Mouse (Mus musculus): ENCODE results near the gene Spg7. TPM values are rescaled to one million over a fixed set of nuclear protein-coding genes. Genes with fewer than 3 reads are reported as not detected.

Spg7 gene
- total and polyA plus RNA-seq, 3 experiments, result 20.8 to 35.2 (median 26.1) TPM

GRCm38 (mm10) chr8:123021259-123021658, 41.5 kb upstream of the Spg7 start:
- Histone ChIP-seq H3K79me2 (replicated peaks; ENCODE audit: control insufficient read depth, extremely low read depth, insufficient read depth, poor library complexity, severe bottlenecking) (peaks cover 97% of the 10 kb centered on the region), H3K36me3 (replicated peaks in 1 of 2; ENCODE audit: control insufficient read depth in 1 of 2, insufficient read depth in 1 of 2, low read length in 1 of 2) (peaks cover 14 to 57% of the 10 kb centered on the region in 2 experiments)
- in situ Hi-C loops (cut with MboI; ENCODE audit: low pct_ligation_motif_present, low pct_unique_long_range_greater_than_20kb, low sequenced_read_pairs), result no loop called here

DNA sequence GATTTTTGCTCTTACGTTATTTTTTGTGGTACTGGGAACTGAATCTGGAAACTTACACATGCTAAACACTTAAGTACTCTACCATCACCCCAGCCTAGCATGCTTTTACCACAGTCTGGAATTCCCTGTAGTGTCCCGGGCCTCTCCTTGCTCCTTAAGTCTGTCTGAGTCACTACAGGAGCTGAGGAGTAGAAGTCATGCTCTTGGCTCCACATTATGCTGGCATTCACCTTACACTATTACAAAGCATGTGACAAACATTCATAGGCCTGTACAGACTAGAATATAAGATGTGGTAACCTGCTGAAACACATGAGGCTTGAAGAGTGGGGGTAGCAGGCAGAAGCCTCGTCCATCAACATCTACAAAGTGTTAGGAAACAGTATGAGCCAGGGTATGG, 40.0 kb upstream of the Spg7 start:
- no peak for DNase-seq (ENCODE audit: extremely low read depth)
- in situ Hi-C loops (cut with MboI; ENCODE audit: low pct_ligation_motif_present, low pct_unique_long_range_greater_than_20kb, low sequenced_read_pairs), result no loop called here
- Histone ChIP-seq H3K4me2 (ENCODE audit: insufficient read depth, low read depth, poor library complexity, severe bottlenecking) (no peak overlapping the region), H3K9ac (ENCODE audit: insufficient read depth, low read depth) (no peak overlapping the region), H3K27ac (ENCODE audit: insufficient read depth, low read depth) (no peak overlapping the region), H3K4me1 (ENCODE audit: control insufficient read depth in 1 of 2, insufficient read depth in 2 of 2) (peaks cover 10 to 76% of the 10 kb centered on the region in 2 experiments; a peak in 3 of 4 replicates), H3K27me3 (replicated peaks) (no peaks in the 10 kb centered on the region), H3K4me3 (replicated peaks in 1 of 3; ENCODE audit: low read depth in 2 of 3, low read length in 2 of 3, poor library complexity in 1 of 3) (no peak overlapping the region), H3K9me3 (replicated peaks; ENCODE audit: low read length) (no peaks in the 10 kb centered on the region), H3K36me3 (replicated peaks in 1 of 2; ENCODE audit: control insufficient read depth in 1 of 2, insufficient read depth in 1 of 2, low read length in 1 of 2) (peaks cover 9 to 50% of the 10 kb centered on the region in 2 experiments), H3K79me2 (replicated peaks; ENCODE audit: control insufficient read depth, extremely low read depth, insufficient read depth, poor library complexity, severe bottlenecking) (peaks cover 97% of the 10 kb centered on the region)
- TF ChIP-seq UBTF (IDR thresholded peaks at IDR 0.05; ENCODE audit: low read depth, low read length), result no peak
- no peak for TF ChIP-seq PAX5 (IDR thresholded peaks at IDR 0.05; ENCODE audit: low read length)
- no peak for TF ChIP-seq EP300 (IDR thresholded peaks at IDR 0.05; ENCODE audit: low read length)
- no peak for TF ChIP-seq NRF1 (IDR thresholded peaks at IDR 0.05; ENCODE audit: low read depth, low read length)
- no peak for TF ChIP-seq ZC3H11A (IDR thresholded peaks at IDR 0.05; ENCODE audit: low read depth, low read length)
- no peak for TF ChIP-seq ZNF384 (IDR thresholded peaks at IDR 0.05; ENCODE audit: low read depth, low read length)
- TF ChIP-seq BHLHE40 (IDR thresholded peaks at IDR 0.05; ENCODE audit: low read depth, low read length), result no peak
- TF ChIP-seq USF1 (IDR thresholded peaks at IDR 0.05; ENCODE audit: low read depth, low read length), result no peak
- TF ChIP-seq IRF4 (IDR thresholded peaks at IDR 0.05; ENCODE audit: low read depth, low read length), result no peak
- TF ChIP-seq ZKSCAN1 (IDR thresholded peaks at IDR 0.05; ENCODE audit: borderline replicate concordance, low read depth, low read length), result no peak
- TF ChIP-seq RCOR1 (conservative IDR thresholded peaks at IDR 0.05; ENCODE audit: low read depth, low read length), result no peak
- TF ChIP-seq MAFK (IDR thresholded peaks at IDR 0.05; ENCODE audit: insufficient replicate concordance, low read length), result no peak
- TF ChIP-seq MAX (IDR thresholded peaks at IDR 0.05; ENCODE audit: low read length), result no peak
- no peak for TF ChIP-seq CHD2 (IDR thresholded peaks at IDR 0.05; ENCODE audit: low read length)
- no peak for TF ChIP-seq CHD1 (IDR thresholded peaks at IDR 0.05; ENCODE audit: low read depth, low read length)
- TF ChIP-seq CTCF (conservative IDR thresholded peaks at IDR 0.05 in 1 of 2, IDR thresholded peaks at IDR 0.05 in 1 of 2; ENCODE audit: low read depth in 2 of 2, low read length in 2 of 2), result no peak
- dilution Hi-C loops (cut with MboI; ENCODE audit: extremely low pct_ligation_motif_present, extremely low pct_unique_long_range_greater_than_20kb, low sequenced_read_pairs), result no loop called here

More at GRCm38 (mm10) chr8:123021259-123021658, 41.5 kb upstream of the Spg7 start:
- Histone ChIP-seq H3K27ac (ENCODE audit: insufficient read depth, low read depth) (no peak overlapping the region), H3K4me3 (replicated peaks in 1 of 3; ENCODE audit: low read depth in 2 of 3, low read length in 2 of 3, poor library complexity in 1 of 3) (no peak overlapping the region), H3K4me1 (ENCODE audit: control insufficient read depth in 1 of 2, insufficient read depth in 2 of 2) (peaks cover 8 to 73% of the 10 kb centered on the region in 2 experiments; a peak in 3 of 4 replicates), H3K9me3 (replicated peaks; ENCODE audit: low read length) (no peaks in the 10 kb centered on the region), H3K9ac (ENCODE audit: insufficient read depth, low read depth) (no peak overlapping the region), H3K27me3 (replicated peaks) (no peaks in the 10 kb centered on the region), H3K4me2 (ENCODE audit: insufficient read depth, low read depth, poor library complexity, severe bottlenecking) (no peak overlapping the region)
- dilution Hi-C loops (cut with MboI; ENCODE audit: extremely low pct_ligation_motif_present, extremely low pct_unique_long_range_greater_than_20kb, low sequenced_read_pairs), result no loop called here
- no peak for TF ChIP-seq CHD1 (IDR thresholded peaks at IDR 0.05; ENCODE audit: low read depth, low read length)
- no peak for DNase-seq (ENCODE audit: extremely low read depth)

Data from CH12.LX (cell line).